Mouse (Mus musculus) heart, postnatal 0 days (tissue): ENCODE measurements around the gene Sirt7. TPM values are rescaled to one million over a fixed set of nuclear protein-coding genes. Genes with fewer than 3 reads are reported as not detected.

Experiments used
- ATAC-seq: fragments of 200-750 bp; cut with Nextera tagmentation; 2 replicates; pipeline ENCODE4 v1.8.0; 2017; ENCODE audit warnings: low read depth, moderate number of reproducible peaks, moderate library complexity; ENCODE audit not compliant: insufficient read depth
- DNase-seq: peaks from one replicate; pipeline ENCODE4 v3.0.0-alpha.2; 2016; ENCODE audit warnings: low spot score
- H3K27ac ChIP-seq: fragments of 300-500 bp; sonication (generic); 2 replicates; pipeline ENCODE4 v1.5.1; 2014; ENCODE audit warnings: low read depth, mild to moderate bottlenecking
- H3K27me3 ChIP-seq: fragments of 300-500 bp; sonication (generic); 2 replicates; pipeline ENCODE4 v1.6.1; 2014; ENCODE audit warnings: low read length, mixed read lengths; ENCODE audit not compliant: control insufficient read depth, insufficient read depth
- H3K36me3 ChIP-seq: fragments of 300-500 bp; sonication (generic); replicated peaks from 2 replicates; pipeline ENCODE4 v1.6.1; 2014; ENCODE audit warnings: low read length, mixed read lengths; ENCODE audit not compliant: control insufficient read depth, insufficient read depth
- H3K4me1 ChIP-seq: fragments of 300-500 bp; sonication (generic); 2 replicates; pipeline ENCODE4 v1.6.1; 2014; ENCODE audit warnings: antibody characterized with exemption; ENCODE audit not compliant: control insufficient read depth, insufficient read depth
- H3K4me2 ChIP-seq: fragments of 300-500 bp; sonication (generic); 2 replicates; pipeline ENCODE4 v1.6.1; 2014; ENCODE audit warnings: low read depth, mild to moderate bottlenecking, low read length, moderate library complexity
- H3K4me3 ChIP-seq: fragments of 300-500 bp; sonication (generic); 2 replicates; pipeline ENCODE4 v1.5.1; 2014; ENCODE audit warnings: low read depth, low read length
- H3K9ac ChIP-seq: fragments of 300-500 bp; sonication (generic); replicated peaks from 2 replicates; pipeline ENCODE4 v1.6.1; 2014; ENCODE audit warnings: low read depth, low read length, mixed read lengths
- H3K9me3 ChIP-seq: fragments of 300-500 bp; sonication (generic); replicated peaks from 2 replicates; pipeline ENCODE4 v1.6.1; 2016; ENCODE audit warnings: low read length; ENCODE audit not compliant: control insufficient read depth
- CTCF ChIP-seq: IDR thresholded peaks from 2 replicates; pipeline ENCODE4 v1.5.1; 2016; ENCODE audit warnings: antibody characterized with exemption, control low read depth, low read depth
- EP300 ChIP-seq: IDR thresholded peaks from 2 replicates; pipeline ENCODE4 v1.6.1; 2016; ENCODE audit warnings: antibody characterized with exemption, low read depth
- WGBS: fragments of 180-500 bp; shearing (Covaris S2); extraction: QIAGEN DNeasy Blood & Tissue Kit; methylation state at CpG from one replicate; pipeline ENCODE4 v1.1.7; 2014; 5-methylcytosine and 5-hydroxymethylcytosine counted together
- polyA plus RNA-seq: library from polyadenylated mRNA; unstranded; fragments of >200 nt; fragmentation: Nextera tagmentation; extraction: Ambion mirVana; gene quantifications from 2 replicates; pipeline ENCODE4 v1.2.1, GENCODE M21; 2015
- total RNA-seq: library from RNA; depleted of rRNA; stranded (reverse); fragments of >200 nt; gene quantifications from 2 replicates; pipeline ENCODE4 v1.2.3, GENCODE M21; 2014; ENCODE audit warnings: low replicate concordance

The Sirt7 gene
- total and polyA plus RNA-seq, 2 experiments from 2014 or later: 14.1 to 63.2 TPM

GRCm38 (mm10) chr11:120620195-120620594, 4.8 kb downstream of the Sirt7 start:
- no peak for DNase-seq
- no peak overlapping the region for H3K9ac ChIP-seq
- TF ChIP-seq EP300: no peak
- TF ChIP-seq CTCF: no peak
- H3K36me3 ChIP-seq: peaks cover 46% of the 10 kb centered on the region
- peaks cover 16% of the 10 kb centered on the region for H3K4me1 ChIP-seq
- no peak overlapping the region for H3K4me2 ChIP-seq
- no peak for ATAC-seq
- H3K4me3 ChIP-seq: no peak overlapping the region
- 87% methylated on average over 14 of the region's 14 CpGs for WGBS
- H3K27me3 ChIP-seq: no peaks in the 10 kb centered on the region
- H3K9me3 ChIP-seq: no peaks in the 10 kb centered on the region
- no peak overlapping the region for H3K27ac ChIP-seq

- H3K36me3 ChIP-seq: peaks cover 53% of the 10 kb centered on the region
Observed at GRCm38 (mm10) chr11:120618619-120619535, 6.2 kb downstream of the Sirt7 start.

DNA sequence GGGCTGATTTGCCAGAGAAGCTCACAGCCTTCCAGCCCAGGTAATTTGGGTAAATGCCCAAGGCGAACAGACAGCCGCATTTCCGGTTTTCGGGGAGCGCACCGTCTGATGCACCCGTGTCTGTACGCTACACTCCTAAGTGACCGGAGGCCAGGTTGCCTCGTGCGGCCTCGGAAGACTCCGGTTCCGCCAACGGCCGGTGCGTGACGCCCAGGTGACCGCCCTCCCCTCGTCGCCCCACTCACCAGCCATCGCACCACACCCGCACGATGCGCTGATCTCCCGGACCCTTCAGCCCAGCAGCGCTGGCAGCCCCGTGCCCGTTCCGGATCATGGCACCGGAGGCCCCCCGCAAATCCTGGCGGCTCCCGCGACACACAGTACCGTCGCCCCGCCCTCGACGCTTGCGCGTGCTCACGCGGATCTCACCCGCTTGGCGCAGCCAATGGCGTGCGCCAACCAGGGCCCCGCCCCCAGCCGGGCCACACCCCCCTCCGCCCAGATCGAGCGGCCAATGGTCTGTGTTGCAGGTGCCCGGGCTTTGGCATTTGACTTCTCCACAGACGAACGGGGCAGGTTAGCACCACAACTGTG, 7.4 kb downstream of the Sirt7 start, which contains the start of gene Pcyt2:
Gene Pcyt2 (minus strand): TSS at position 418 of the 594 bp plus-strand sequence.
- H3K4me2 ChIP-seq: peak within 1 kb of the TSS; percentile 99
- peak; percentile 82 for DNase-seq
- under 1% methylated on average over 56 of the region's 56 CpGs for WGBS
- H3K9me3 ChIP-seq: no peaks in the 10 kb centered on the region
- peak within 1 kb of the TSS; percentile 70 for H3K9ac ChIP-seq
- H3K36me3 ChIP-seq: peaks cover 54% of the 10 kb centered on the region
- H3K27ac ChIP-seq: peak within 1 kb of the TSS; percentile 84
- peak; percentile 53; the same call in 1 of the 2 replicates for TF ChIP-seq EP300
- TF ChIP-seq CTCF: no peak
- peak within 1 kb of the TSS; percentile 88 for H3K4me3 ChIP-seq
- no peaks in the 10 kb centered on the region for H3K27me3 ChIP-seq
- peak; percentile 97 for ATAC-seq
- peaks cover 12% of the 10 kb centered on the region for H3K4me1 ChIP-seq

More at GRCm38 (mm10) chr11:120618619-120619535, 6.2 kb downstream of the Sirt7 start:
- H3K27ac ChIP-seq: no peak overlapping the region
- no peaks in the 10 kb centered on the region for H3K9me3 ChIP-seq
- H3K27me3 ChIP-seq: no peaks in the 10 kb centered on the region
- DNase-seq (no peak), ATAC-seq (no peak)
- no peak overlapping the region for H3K4me2 ChIP-seq
- H3K4me3 ChIP-seq: no peak overlapping the region
- WGBS: 90% methylated on average over 25 of the region's 25 CpGs
- peaks cover 12% of the 10 kb centered on the region for H3K4me1 ChIP-seq
- no peak for TF ChIP-seq EP300
- no peak for TF ChIP-seq CTCF
- H3K9ac ChIP-seq: no peak overlapping the region

GRCm38 (mm10) chr11:120616617-120617294, 8.3 kb downstream of the Sirt7 start:
- Histone ChIP-seq H3K27me3 (no peaks in the 10 kb centered on the region), H3K9me3 (no peaks in the 10 kb centered on the region), H3K4me2 (peak overlapping the region; percentile 99), H3K4me1 (peaks cover 12% of the 10 kb centered on the region), H3K4me3 (peak overlapping the region; percentile 88), H3K9ac (peak overlapping the region; percentile 70; the same call in 1 of the 2 replicates), H3K36me3 (peaks cover 59% of the 10 kb centered on the region), H3K27ac (peak overlapping the region; percentile 84)
- ATAC-seq (no peak), DNase-seq (no peak)
- TF ChIP-seq EP300 (no peak), CTCF (no peak)
- 36% methylated on average over 4 of the region's 4 CpGs for WGBS

- Histone ChIP-seq H3K4me2 (no peak overlapping the region), H3K27ac (no peak overlapping the region), H3K4me3 (no peak overlapping the region), H3K27me3 (no peaks in the 10 kb centered on the region), H3K9ac (no peak overlapping the region), H3K36me3 (peaks cover 59% of the 10 kb centered on the region), H3K9me3 (no peaks in the 10 kb centered on the region), H3K4me1 (peaks cover 12% of the 10 kb centered on the region)
- no peak for ATAC-seq
- WGBS: 90% methylated on average over 11 of the region's 11 CpGs
- TF ChIP-seq EP300 (no peak), CTCF (no peak)
- DNase-seq: no peak
Observed at GRCm38 (mm10) chr11:120615606-120616203, 9.3 kb downstream of the Sirt7 start.
